Mouse (Mus musculus) myocyte (in vitro differentiated cells): ENCODE data around the gene L1td1.

Experiments
- E2F4 ChIP-seq: IDR thresholded peaks from one replicate; pipeline ENCODE4 v1.6.1; 2011; ENCODE audit warnings: mild to moderate bottlenecking, control low read depth, moderate library complexity; ENCODE audit not compliant: insufficient read depth
- MAX ChIP-seq: IDR thresholded peaks from one replicate; pipeline ENCODE4 v1.6.1; 2011; ENCODE audit warnings: low read depth, mild to moderate bottlenecking, control low read depth
- MYOD1 ChIP-seq, 3 experiments: IDR thresholded peaks; one replicate each; pipeline ENCODE4 v1.6.1; 2011; ENCODE audit warnings: control low read depth in 2 of 3, low read depth in 2 of 3, mild to moderate bottlenecking in 2 of 3, moderate library complexity in 1 of 3; ENCODE audit not compliant: insufficient read length in 2 of 3, control insufficient read depth in 1 of 3
- MYOG ChIP-seq, 3 experiments: IDR thresholded peaks; one replicate each; pipeline ENCODE4 v1.6.1; 2011; ENCODE audit warnings: control low read depth in 2 of 3, low read depth in 2 of 3, mild to moderate bottlenecking in 2 of 3; ENCODE audit not compliant: insufficient read length in 2 of 3, control insufficient read depth in 1 of 3, insufficient read depth in 1 of 3
- POLR2A ChIP-seq: IDR thresholded peaks from one replicate; pipeline ENCODE4 v1.6.1; 2011; ENCODE audit warnings: low read depth, mild to moderate bottlenecking, control low read depth, moderate library complexity; ENCODE audit not compliant: insufficient read length
- POLR2AphosphoS2 ChIP-seq: IDR thresholded peaks from one replicate; pipeline ENCODE4 v1.6.1; 2011; ENCODE audit warnings: low read depth, control low read depth; ENCODE audit not compliant: insufficient read length
- SRF ChIP-seq: IDR thresholded peaks from one replicate; pipeline ENCODE4 v1.6.1; 2011; ENCODE audit warnings: low read depth; ENCODE audit not compliant: control insufficient read depth, insufficient read length
- TCF12 ChIP-seq: IDR thresholded peaks from one replicate; pipeline ENCODE4 v1.6.1; 2011; ENCODE audit warnings: mild to moderate bottlenecking, control low read depth; ENCODE audit not compliant: poor library complexity, insufficient read depth, severe bottlenecking
- TCF3 ChIP-seq: IDR thresholded peaks from one replicate; pipeline ENCODE4 v1.6.1; 2011; ENCODE audit warnings: low read depth, control low read depth; ENCODE audit not compliant: insufficient read length

GRCm38 (mm10) chr4:98702201-98702894 lies 24.2 kb upstream of the L1td1 start:
- no peak for TF ChIP-seq POLR2A
- no peak for TF ChIP-seq E2F4
- TF ChIP-seq MAX = no peak
- TF ChIP-seq TCF12 = no peak
- TF ChIP-seq POLR2AphosphoS2 = no peak
- TF ChIP-seq TCF3 = no peak
- TF ChIP-seq MYOG (IDR thresholded peaks at IDR 0.05; ENCODE audit: control insufficient read depth in 1 of 3, insufficient read depth in 1 of 3, insufficient read length in 2 of 3, low read depth in 2 of 3) = no peak
- no peak for TF ChIP-seq SRF
- no peak for TF ChIP-seq MYOD1 (IDR thresholded peaks at IDR 0.05; ENCODE audit: control insufficient read depth in 1 of 3, insufficient read length in 2 of 3, low read depth in 2 of 3)
